Mouse (Mus musculus) neural tube, embryonic 15.5 days (tissue): ENCODE measurements around the gene Mss51. TPM values are rescaled to one million over a fixed set of nuclear protein-coding genes. Genes with fewer than 3 reads are reported as not detected.

Source experiments
- ATAC-seq: fragments of 200-750 bp; cut with Nextera tagmentation; 2 replicates; pipeline ENCODE4 v1.8.0; 2017; ENCODE audit warnings: mild to moderate bottlenecking, moderate TSS enrichment, moderate library complexity; ENCODE audit not compliant: low FRiP score
- H3K27ac ChIP-seq: fragments of 300-500 bp; sonication (generic); replicated peaks from 2 replicates; pipeline ENCODE4 v1.5.1; 2015; ENCODE audit warnings: mild to moderate bottlenecking, inconsistent platforms
- H3K27me3 ChIP-seq: fragments of 300-500 bp; sonication (generic); replicated peaks from 2 replicates; pipeline ENCODE4 v1.6.1; 2015; ENCODE audit warnings: inconsistent platforms
- H3K36me3 ChIP-seq: fragments of 300-500 bp; sonication (generic); 2 replicates; pipeline ENCODE4 v1.6.1; 2015; ENCODE audit warnings: inconsistent platforms
- H3K4me1 ChIP-seq: fragments of 300-500 bp; sonication (generic); 2 replicates; pipeline ENCODE4 v1.6.1; 2015; ENCODE audit warnings: inconsistent platforms
- H3K4me2 ChIP-seq: fragments of 300-500 bp; sonication (generic); 2 replicates; pipeline ENCODE4 v1.6.1; 2015; ENCODE audit warnings: inconsistent platforms, mild to moderate bottlenecking, moderate library complexity
- H3K4me3 ChIP-seq: fragments of 300-500 bp; sonication (generic); replicated peaks from 2 replicates; pipeline ENCODE4 v1.5.1; 2015; ENCODE audit warnings: mild to moderate bottlenecking, inconsistent platforms
- H3K9ac ChIP-seq: fragments of 300-500 bp; sonication (generic); replicated peaks from 2 replicates; pipeline ENCODE4 v1.6.1; 2015; ENCODE audit warnings: mild to moderate bottlenecking, inconsistent platforms
- H3K9me3 ChIP-seq: fragments of 300-500 bp; sonication (generic); replicated peaks from 2 replicates; pipeline ENCODE4 v1.6.1; 2016; ENCODE audit warnings: inconsistent platforms
- WGBS: fragments of 180-500 bp; shearing (Covaris S2); methylation state at CpG from one replicate; pipeline ENCODE4 v1.1.7; 2015; ENCODE audit warnings: mixed read lengths; 5-methylcytosine and 5-hydroxymethylcytosine counted together
- polyA plus RNA-seq: library from polyadenylated mRNA; unstranded; fragments of >200 nt; fragmentation: Nextera tagmentation; extraction: Ambion mirVana; gene quantifications from 2 replicates; pipeline ENCODE4 v1.2.1, GENCODE M21; 2015

Mss51 gene
- 0.40 and 0.73 TPM in 2 replicates for polyA plus RNA-seq

- WGBS: 80% methylated on average over 2 of the region's 2 CpGs
- Histone ChIP-seq H3K9ac (no peak within 1 kb of the TSS), H3K27me3 (no peaks in the 10 kb centered on the region), H3K4me2 (no peak within 1 kb of the TSS), H3K36me3 (peaks cover 19% of the 10 kb centered on the region), H3K4me3 (no peak within 1 kb of the TSS), H3K9me3 (no peaks in the 10 kb centered on the region), H3K4me1 (no peaks in the 10 kb centered on the region), H3K27ac (no peak within 1 kb of the TSS)
- ATAC-seq: no peak
These were observed at the start of gene Mss51 for GRCm38 (mm10) chr14:20496603-20497002. Mss51 (minus strand) TSS chr14:20496901.

DNA sequence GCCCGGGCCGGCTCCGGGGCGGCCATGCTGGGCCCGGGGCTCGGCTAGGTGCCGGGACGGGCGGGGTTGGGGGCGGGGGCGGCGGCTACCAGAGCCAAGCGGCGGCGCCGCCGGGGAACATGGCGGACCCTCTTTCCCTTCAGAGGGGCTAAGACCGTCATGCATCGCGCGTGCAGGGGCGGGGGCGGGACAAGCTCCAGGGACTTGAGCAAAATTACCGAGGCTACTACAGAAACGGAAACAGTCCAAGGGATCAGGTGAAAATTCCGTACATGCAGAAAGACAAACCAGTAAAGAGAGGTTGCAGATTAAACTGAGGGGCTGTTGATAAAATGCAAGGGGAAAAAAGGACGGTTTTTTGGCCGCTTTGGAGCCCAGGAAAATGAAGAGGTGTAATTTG is 49.7 kb upstream of the Mss51 start, which contains the start of gene Ppp3cb:
Gene Ppp3cb (minus strand): TSS at position 159 of the 400 bp plus-strand sequence.
- Histone ChIP-seq H3K27me3 (no peaks in the 10 kb centered on the region), H3K4me1 (peaks cover 18% of the 10 kb centered on the region), H3K9me3 (no peaks in the 10 kb centered on the region), H3K9ac (peak within 1 kb of the TSS; percentile 94), H3K36me3 (peaks cover 30% of the 10 kb centered on the region), H3K27ac (peak within 1 kb of the TSS; percentile 97), H3K4me2 (peak within 1 kb of the TSS; percentile 56), H3K4me3 (peak within 1 kb of the TSS; percentile 92)
- ATAC-seq: peak; percentile 96
- 0% methylated on average over 12 of the region's 29 CpGs for WGBS

- Histone ChIP-seq H3K4me3 (peak overlapping the region; percentile 92), H3K9me3 (no peaks in the 10 kb centered on the region), H3K27ac (peak overlapping the region; percentile 97), H3K9ac (peak overlapping the region; percentile 94), H3K4me2 (peak overlapping the region; percentile 56), H3K27me3 (no peaks in the 10 kb centered on the region), H3K4me1 (peaks cover 18% of the 10 kb centered on the region), H3K36me3 (peaks cover 25% of the 10 kb centered on the region)
- ATAC-seq: peak; percentile 91
- WGBS: under 1% methylated on average over 58 of the region's 67 CpGs
These were observed 49.0 kb upstream of the Mss51 start for GRCm38 (mm10) chr14:20545529-20546331.

DNA sequence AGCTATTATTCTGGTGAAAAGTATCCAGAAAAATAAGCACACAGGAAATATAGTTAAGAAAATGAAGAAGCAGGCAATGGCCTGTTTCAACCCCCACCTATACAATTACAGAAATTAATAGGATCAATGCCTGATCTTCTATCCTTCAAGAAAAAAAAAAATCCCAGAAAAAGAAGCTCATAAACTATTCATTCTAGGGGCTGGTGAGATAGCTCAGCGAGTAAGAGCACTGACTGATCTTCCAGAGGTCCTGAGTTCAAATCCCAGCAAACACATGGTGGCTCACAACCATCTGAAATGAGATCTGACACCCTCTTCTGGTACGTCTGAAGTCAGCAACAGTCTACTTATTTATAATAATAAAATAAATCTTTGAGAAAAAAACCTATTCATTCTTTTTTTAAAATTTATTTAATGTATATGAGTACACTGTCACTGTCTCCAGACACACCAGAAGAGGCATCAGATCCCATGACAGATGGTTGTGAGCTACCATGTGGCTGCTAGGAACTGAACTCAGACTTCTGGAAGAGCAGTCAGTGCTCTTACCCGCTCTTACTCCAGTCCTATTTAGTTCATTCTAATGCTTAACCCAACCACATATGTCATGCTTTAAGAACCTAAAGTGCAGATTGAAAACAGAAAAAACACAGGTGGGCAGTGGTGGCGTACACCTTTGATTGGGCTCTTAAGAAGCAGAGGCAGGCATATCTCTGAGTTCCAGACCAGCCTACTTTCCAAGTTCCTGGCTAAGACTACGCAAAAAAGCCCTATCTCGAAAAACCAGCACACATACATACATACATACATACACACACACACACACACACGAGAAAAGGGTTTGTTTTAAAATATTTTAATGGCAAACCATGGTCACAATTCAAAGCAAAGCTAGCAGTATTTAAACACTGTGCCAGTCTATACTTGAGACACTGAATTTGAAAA is 48.0 kb upstream of the Mss51 start:
- Histone ChIP-seq H3K9ac (no peak overlapping the region), H3K4me1 (peaks cover 18% of the 10 kb centered on the region), H3K27me3 (no peaks in the 10 kb centered on the region), H3K4me3 (peak overlapping the region; percentile 92), H3K9me3 (no peaks in the 10 kb centered on the region), H3K4me2 (peak overlapping the region; percentile 56), H3K36me3 (peaks cover 19% of the 10 kb centered on the region), H3K27ac (no peak overlapping the region)
- ATAC-seq: no peak
- WGBS: 77% methylated on average over 7 of the region's 7 CpGs

- no peaks in the 10 kb centered on the region for H3K4me1 ChIP-seq
- no peak overlapping the region for H3K27ac ChIP-seq
- no peaks in the 10 kb centered on the region for H3K36me3 ChIP-seq
- no peak overlapping the region for H3K9ac ChIP-seq
- H3K9me3 ChIP-seq: no peaks in the 10 kb centered on the region
- ATAC-seq: no peak
- H3K4me2 ChIP-seq: no peak overlapping the region
- no peaks in the 10 kb centered on the region for H3K27me3 ChIP-seq
- WGBS: 94% methylated on average over 4 of the region's 4 CpGs
- H3K4me3 ChIP-seq: no peak overlapping the region
These were observed 32.9 kb upstream of the Mss51 start for GRCm38 (mm10) chr14:20529643-20530042.

DNA sequence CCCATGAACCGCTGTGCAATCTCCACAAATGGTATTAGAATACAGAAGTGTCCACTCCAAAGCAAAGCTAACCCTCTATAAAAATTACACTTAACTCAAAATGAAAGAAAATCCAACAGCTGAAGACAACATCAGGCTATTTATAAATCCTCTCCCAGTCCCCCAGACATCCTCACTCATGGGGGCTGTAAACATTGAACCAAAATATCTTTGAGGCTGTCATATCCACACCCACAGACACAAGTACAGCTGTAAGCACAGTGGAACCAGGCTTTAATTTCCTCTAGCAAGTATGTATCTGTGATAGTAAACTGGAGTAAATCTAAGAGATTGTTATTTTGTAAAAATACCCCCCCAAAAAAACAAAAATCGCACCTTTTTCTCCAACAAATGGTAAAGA is 23.5 kb upstream of the Mss51 start:
- Histone ChIP-seq H3K27me3 (no peaks in the 10 kb centered on the region), H3K36me3 (peaks cover 23% of the 10 kb centered on the region), H3K27ac (no peak overlapping the region), H3K4me3 (no peak overlapping the region), H3K9ac (no peak overlapping the region), H3K9me3 (no peaks in the 10 kb centered on the region), H3K4me1 (no peaks in the 10 kb centered on the region), H3K4me2 (no peak overlapping the region)
- 95% methylated on average over 2 of the region's 2 CpGs for WGBS
- no peak for ATAC-seq

DNA sequence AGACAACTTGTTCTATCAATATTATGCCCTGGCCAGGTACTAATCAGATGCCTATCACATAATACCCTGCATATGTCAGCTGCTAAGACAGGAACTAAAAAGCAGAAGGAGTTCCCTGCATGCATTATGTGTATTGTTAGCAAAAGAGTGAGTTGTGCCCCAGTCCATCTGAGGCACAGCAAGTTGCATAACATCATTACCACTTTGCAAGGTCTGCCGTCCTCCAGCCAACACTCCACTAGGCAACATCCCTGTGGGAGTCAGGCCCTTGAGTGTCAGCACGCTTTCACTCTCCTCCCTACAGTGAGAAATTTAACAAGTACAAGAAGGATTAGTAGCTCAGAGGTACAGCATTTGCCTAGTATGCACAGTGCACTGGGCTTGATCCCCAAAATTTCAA is 11.7 kb upstream of the Mss51 start:
- H3K9me3 ChIP-seq: no peaks in the 10 kb centered on the region
- peaks cover 13% of the 10 kb centered on the region for H3K36me3 ChIP-seq
- no peaks in the 10 kb centered on the region for H3K27me3 ChIP-seq
- WGBS: 74% methylated on average over 2 of the region's 2 CpGs
- no peak overlapping the region for H3K4me3 ChIP-seq
- H3K4me1 ChIP-seq: no peaks in the 10 kb centered on the region
- no peak overlapping the region for H3K27ac ChIP-seq
- no peak overlapping the region for H3K4me2 ChIP-seq
- H3K9ac ChIP-seq: no peak overlapping the region
- no peak for ATAC-seq

DNA sequence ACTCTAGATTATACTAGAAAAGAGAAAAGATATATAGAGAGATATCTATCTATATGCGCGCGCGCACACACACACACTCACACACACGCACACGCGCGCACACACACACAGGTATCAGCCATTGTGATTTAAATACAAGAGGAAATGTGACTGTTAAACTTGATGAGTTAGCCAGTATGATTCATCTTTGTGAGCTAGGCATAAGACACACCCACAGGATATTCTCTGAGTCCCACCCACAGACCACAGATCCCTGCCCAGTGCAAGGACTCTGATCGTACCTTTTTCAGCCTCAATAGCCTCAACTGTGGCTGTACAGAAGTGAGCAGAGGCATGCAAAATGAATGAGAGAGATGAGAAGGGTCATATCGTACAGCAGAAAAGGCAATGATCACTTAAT is 6.3 kb upstream of the Mss51 start:
- WGBS: 97% methylated on average over 10 of the region's 10 CpGs
- no peak overlapping the region for H3K9ac ChIP-seq
- no peak for ATAC-seq
- no peak overlapping the region for H3K4me2 ChIP-seq
- H3K36me3 ChIP-seq: peaks cover 15% of the 10 kb centered on the region
- H3K4me3 ChIP-seq: no peak overlapping the region
- no peaks in the 10 kb centered on the region for H3K9me3 ChIP-seq
- no peaks in the 10 kb centered on the region for H3K4me1 ChIP-seq
- no peak overlapping the region for H3K27ac ChIP-seq
- H3K27me3 ChIP-seq: no peaks in the 10 kb centered on the region

GRCm38 (mm10) chr14:20499982-20500381 is 3.3 kb upstream of the Mss51 start:
- no peak overlapping the region for H3K27ac ChIP-seq
- no peak for ATAC-seq
- 94% methylated on average over 3 of the region's 3 CpGs for WGBS
- no peak overlapping the region for H3K4me3 ChIP-seq
- no peaks in the 10 kb centered on the region for H3K9me3 ChIP-seq
- peaks cover 21% of the 10 kb centered on the region for H3K36me3 ChIP-seq
- H3K4me1 ChIP-seq: no peaks in the 10 kb centered on the region
- no peaks in the 10 kb centered on the region for H3K27me3 ChIP-seq
- no peak overlapping the region for H3K4me2 ChIP-seq
- H3K9ac ChIP-seq: no peak overlapping the region

DNA sequence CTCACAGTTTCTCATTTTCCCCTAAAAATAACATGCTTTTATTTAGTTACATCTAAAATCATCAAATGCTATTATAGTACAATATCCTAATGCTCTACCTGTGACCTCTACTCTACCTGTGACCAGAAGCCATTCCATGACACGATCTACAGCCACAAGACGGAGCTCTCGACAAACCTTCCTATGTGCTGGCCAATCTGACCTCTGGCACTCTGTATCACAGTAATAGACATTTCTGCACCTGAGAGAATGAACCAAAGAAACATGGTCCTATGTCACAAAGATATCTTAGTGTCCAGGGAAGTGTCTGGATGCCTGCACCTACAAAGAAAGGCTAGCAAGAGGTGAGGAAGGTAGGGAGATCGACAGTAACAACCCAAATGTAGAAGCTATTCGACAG is 10.7 kb downstream of the Mss51 start:
- WGBS: 98% methylated on average over 5 of the region's 5 CpGs
- Histone ChIP-seq H3K36me3 (peaks cover 18% of the 10 kb centered on the region), H3K4me3 (no peak overlapping the region), H3K4me2 (no peak overlapping the region), H3K27me3 (no peaks in the 10 kb centered on the region), H3K9ac (no peak overlapping the region), H3K27ac (no peak overlapping the region), H3K9me3 (no peaks in the 10 kb centered on the region), H3K4me1 (no peaks in the 10 kb centered on the region)
- ATAC-seq: no peak

DNA sequence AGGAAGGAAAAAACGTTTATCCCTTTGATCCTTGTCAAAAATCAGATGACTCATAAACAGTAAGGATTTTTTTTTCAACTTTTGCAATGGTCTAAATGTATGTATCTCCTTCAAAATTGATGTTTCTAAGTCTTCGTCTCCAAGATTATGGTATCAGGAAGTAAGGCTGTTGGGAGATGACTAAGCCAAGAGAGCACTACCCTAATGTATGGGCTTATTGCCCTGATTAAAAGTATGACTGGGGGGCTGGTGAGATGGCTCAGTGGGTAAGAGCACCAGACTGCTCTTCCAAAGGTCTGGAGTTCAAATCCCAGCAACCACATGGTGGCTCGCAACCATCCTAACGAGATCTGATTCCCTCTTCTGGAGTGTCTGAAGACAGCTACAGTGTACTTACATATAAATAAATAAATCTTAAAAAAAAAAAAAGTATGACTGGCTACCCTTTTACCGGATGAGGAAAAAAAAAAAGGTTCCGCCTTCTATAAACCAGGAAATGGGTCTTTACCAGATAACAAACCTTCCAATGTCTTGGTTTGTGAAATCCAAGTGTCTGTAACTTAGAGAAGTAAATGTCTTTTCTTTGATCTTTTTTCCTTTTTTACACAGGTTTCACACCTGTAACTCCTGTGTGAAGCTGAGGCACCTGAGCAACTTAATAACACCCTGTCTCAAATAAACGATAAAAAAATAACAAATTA is 14.5 kb downstream of the Mss51 start:
- ATAC-seq: no peak
- Histone ChIP-seq H3K27ac (no peak overlapping the region), H3K4me2 (no peak overlapping the region), H3K36me3 (peaks cover 14% of the 10 kb centered on the region; the same call in 1 of the 2 replicates), H3K4me1 (peaks cover 9% of the 10 kb centered on the region), H3K4me3 (no peak overlapping the region), H3K9ac (no peak overlapping the region), H3K27me3 (no peaks in the 10 kb centered on the region), H3K9me3 (no peaks in the 10 kb centered on the region)
- 91% methylated on average over 7 of the region's 7 CpGs for WGBS
